Mouse (Mus musculus) heart, embryonic 13.5 days (tissue): Measurements from ENCODE around the gene Nampt. TPM values are rescaled to one million over a fixed set of nuclear protein-coding genes. Genes with fewer than 3 reads are reported as not detected.
"Not testable (repeated sequence)": the region's sequence is repeated elsewhere in the genome, so short reads cannot be mapped to it uniquely, and the experiment has no call there.

Experiments used
- ATAC-seq: fragments of 200-750 bp; cut with Nextera tagmentation; 2 replicates; pipeline ENCODE4 v1.8.0; 2017; ENCODE audit warnings: moderate TSS enrichment; ENCODE audit not compliant: insufficient number of reproducible peaks, low FRiP score, low TSS enrichment; ENCODE audit errors: extremely low read depth
- H3K27ac ChIP-seq: fragments of 300-500 bp; sonication (generic); replicated peaks from 2 replicates; pipeline ENCODE4 v1.5.1; 2015; ENCODE audit warnings: moderate library complexity, mild to moderate bottlenecking, inconsistent platforms
- H3K27me3 ChIP-seq: fragments of 300-500 bp; sonication (generic); replicated peaks from 2 replicates; pipeline ENCODE4 v1.6.1; 2015; ENCODE audit warnings: mild to moderate bottlenecking, inconsistent platforms
- H3K36me3 ChIP-seq: fragments of 300-500 bp; sonication (generic); 2 replicates; pipeline ENCODE4 v1.6.1; 2015; ENCODE audit warnings: mild to moderate bottlenecking, inconsistent platforms
- H3K4me1 ChIP-seq: fragments of 300-500 bp; sonication (generic); 2 replicates; pipeline ENCODE4 v1.6.1; 2015; ENCODE audit warnings: inconsistent platforms
- H3K4me2 ChIP-seq: fragments of 300-500 bp; sonication (generic); 2 replicates; pipeline ENCODE4 v1.6.1; 2015; ENCODE audit warnings: inconsistent platforms, mild to moderate bottlenecking, moderate library complexity
- H3K4me3 ChIP-seq: fragments of 300-500 bp; sonication (generic); 2 replicates; pipeline ENCODE4 v1.5.1; 2015; ENCODE audit warnings: moderate library complexity, mild to moderate bottlenecking, inconsistent platforms
- H3K9ac ChIP-seq: fragments of 300-500 bp; sonication (generic); 2 replicates; pipeline ENCODE4 v1.6.1; 2015; ENCODE audit warnings: inconsistent platforms, mild to moderate bottlenecking, moderate library complexity
- H3K9me3 ChIP-seq: fragments of 300-500 bp; sonication (generic); 2 replicates; pipeline ENCODE4 v1.6.1; 2016; ENCODE audit warnings: inconsistent platforms
- WGBS: fragments of 180-500 bp; shearing (Covaris S2); methylation state at CpG from one replicate; pipeline ENCODE4 v1.1.7; 2015; ENCODE audit warnings: mixed read lengths; 5-methylcytosine and 5-hydroxymethylcytosine counted together
- polyA plus RNA-seq: library from polyadenylated mRNA; unstranded; fragments of >200 nt; fragmentation: Nextera tagmentation; extraction: Ambion mirVana; gene quantifications from 2 replicates; pipeline ENCODE4 v1.2.1, GENCODE M21; 2015

Nampt gene
- polyA plus RNA-seq, 1 experiment from 2014 or later: 15.2 TPM

GRCm38 (mm10) chr12:32885041-32885440 lies 65.7 kb downstream of the Nampt start:
- ATAC-seq: no peak
- no peak overlapping the region for H3K27ac ChIP-seq
- no peak overlapping the region for H3K9ac ChIP-seq
- WGBS: 26% methylated on average over 2 of the region's 2 CpGs
- H3K4me3 ChIP-seq: no peak overlapping the region
- no peak overlapping the region for H3K4me2 ChIP-seq
- no peaks in the 10 kb centered on the region for H3K9me3 ChIP-seq
- no peaks in the 10 kb centered on the region for H3K36me3 ChIP-seq
- peaks cover 13% of the 10 kb centered on the region for H3K4me1 ChIP-seq
- no peaks in the 10 kb centered on the region for H3K27me3 ChIP-seq

DNA sequence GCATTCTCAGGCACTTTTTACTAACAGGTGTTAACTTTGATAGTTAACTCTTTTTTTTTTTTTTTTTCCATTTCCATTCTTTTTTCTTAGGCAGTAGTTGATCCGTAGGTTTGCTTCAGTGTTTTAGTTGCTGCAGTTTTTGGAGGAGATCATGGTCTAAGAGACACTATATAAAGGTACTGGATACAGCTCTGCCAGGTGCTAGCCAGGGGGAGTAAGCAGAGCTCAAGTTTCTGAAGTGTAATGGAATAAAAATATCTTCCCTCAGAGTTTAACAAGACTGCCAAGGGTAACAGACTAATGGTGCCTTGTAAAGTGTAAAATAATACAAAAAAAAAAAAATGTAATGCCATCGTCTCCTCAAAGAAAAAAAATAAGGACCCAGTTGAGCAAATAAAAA lies 67.0 kb downstream of the Nampt start:
- no peaks in the 10 kb centered on the region for H3K27me3 ChIP-seq
- no peaks in the 10 kb centered on the region for H3K36me3 ChIP-seq
- no peak for ATAC-seq
- WGBS: 86% methylated on average over 2 of the region's 2 CpGs
- peaks cover 13% of the 10 kb centered on the region for H3K4me1 ChIP-seq
- H3K9ac ChIP-seq: no peak overlapping the region
- no peak overlapping the region for H3K27ac ChIP-seq
- no peak overlapping the region for H3K4me3 ChIP-seq
- no peaks in the 10 kb centered on the region for H3K9me3 ChIP-seq
- H3K4me2 ChIP-seq: no peak overlapping the region

DNA sequence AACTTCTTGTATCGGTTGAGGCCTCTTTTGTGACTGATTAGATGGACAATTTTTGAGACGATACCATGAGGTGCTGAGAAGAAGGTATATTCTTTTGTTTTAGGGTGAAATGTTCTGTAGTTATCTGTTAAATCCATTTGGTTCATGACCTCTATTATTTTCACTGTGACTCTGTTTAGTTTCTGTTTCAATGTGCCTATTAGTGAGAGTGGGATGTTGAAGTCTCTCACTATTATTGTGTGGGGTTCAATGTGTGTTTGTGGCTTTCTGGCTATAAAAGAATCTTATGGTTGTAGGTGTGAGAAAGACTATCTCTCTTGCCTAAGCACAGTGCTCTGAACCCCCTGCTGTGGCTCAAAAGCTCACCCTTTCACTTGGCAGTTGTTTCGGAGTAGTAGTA lies 68.9 kb downstream of the Nampt start:
- no peak overlapping the region for H3K27ac ChIP-seq
- H3K9me3 ChIP-seq: no peaks in the 10 kb centered on the region
- H3K27me3 ChIP-seq: no peaks in the 10 kb centered on the region
- no peak overlapping the region for H3K4me2 ChIP-seq
- 88% methylated on average over 3 of the region's 3 CpGs for WGBS
- no peaks in the 10 kb centered on the region for H3K36me3 ChIP-seq
- ATAC-seq: no peak
- H3K4me3 ChIP-seq: no peak overlapping the region
- H3K4me1 ChIP-seq: peaks cover 14% of the 10 kb centered on the region
- no peak overlapping the region for H3K9ac ChIP-seq

DNA sequence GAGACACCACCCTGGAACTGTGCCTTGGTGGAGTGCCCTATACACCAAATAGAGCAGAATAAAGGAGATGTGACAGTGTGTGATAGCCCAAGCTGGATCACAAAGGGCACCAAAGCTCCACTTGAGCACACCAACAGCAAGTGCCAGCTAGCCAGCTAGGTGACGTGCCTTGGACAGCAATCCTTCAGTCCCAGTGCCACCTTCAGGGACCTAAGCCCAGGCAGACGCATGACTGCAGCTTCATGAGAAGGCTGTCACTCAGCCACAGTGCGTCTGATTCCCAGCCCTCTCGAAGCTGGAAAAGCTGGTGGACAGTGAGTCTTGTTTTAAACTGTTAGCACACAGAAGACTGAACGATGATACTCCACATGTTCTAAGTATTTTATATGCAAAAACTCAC lies 70.5 kb downstream of the Nampt start:
- Histone ChIP-seq H3K27ac (no peak overlapping the region), H3K4me1 (peaks cover 10% of the 10 kb centered on the region), H3K4me2 (no peak overlapping the region), H3K9ac (no peak overlapping the region), H3K27me3 (no peaks in the 10 kb centered on the region), H3K4me3 (no peak overlapping the region), H3K36me3 (no peaks in the 10 kb centered on the region), H3K9me3 (no peaks in the 10 kb centered on the region)
- WGBS: 65% methylated on average over 5 of the region's 5 CpGs
- no peak for ATAC-seq

GRCm38 (mm10) chr12:32890455-32890854 lies 71.1 kb downstream of the Nampt start:
- H3K9me3 ChIP-seq: no peaks in the 10 kb centered on the region
- H3K4me2 ChIP-seq: no peak overlapping the region
- H3K27me3 ChIP-seq: peaks cover 3% of the 10 kb centered on the region
- no peak for ATAC-seq
- 57% methylated on average over 4 of the region's 4 CpGs for WGBS
- H3K36me3 ChIP-seq: no peaks in the 10 kb centered on the region
- no peak overlapping the region for H3K9ac ChIP-seq
- peaks cover 5% of the 10 kb centered on the region; the same call in 1 of the 2 replicates for H3K4me1 ChIP-seq
- no peak overlapping the region for H3K27ac ChIP-seq
- no peak overlapping the region for H3K4me3 ChIP-seq

GRCm38 (mm10) chr12:32891271-32891670 lies 71.9 kb downstream of the Nampt start:
- not testable (repeated sequence) for H3K4me2 ChIP-seq, H3K4me3 ChIP-seq, H3K4me1 ChIP-seq, ATAC-seq, H3K36me3 ChIP-seq, H3K27ac ChIP-seq, H3K9ac ChIP-seq, H3K9me3 ChIP-seq
- WGBS: 85% methylated on average over 13 of the region's 13 CpGs
- peaks cover 11% of the 10 kb centered on the region for H3K27me3 ChIP-seq

DNA sequence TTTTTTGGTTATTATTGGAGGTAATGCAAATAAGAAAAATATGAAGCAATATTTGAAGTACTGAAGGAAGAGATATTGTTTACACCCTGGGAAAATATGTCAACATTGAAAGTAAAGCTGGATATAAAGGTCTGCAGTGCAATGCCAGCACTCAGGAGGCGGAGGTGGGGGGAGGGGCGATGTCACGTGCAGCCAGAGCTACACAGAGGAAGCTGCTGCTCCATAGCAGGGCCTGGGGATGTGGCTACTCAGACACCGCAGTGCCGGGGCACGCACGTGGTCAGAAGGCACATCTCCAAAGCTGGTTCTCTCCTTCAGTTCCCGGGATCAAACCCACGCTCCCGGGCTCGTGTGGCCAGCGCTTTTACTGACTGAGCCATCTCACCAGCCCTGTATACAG lies 73.9 kb downstream of the Nampt start:
- WGBS: 40% methylated on average over 12 of the region's 12 CpGs
- no peaks in the 10 kb centered on the region for H3K9me3 ChIP-seq
- H3K36me3 ChIP-seq: no peaks in the 10 kb centered on the region
- H3K4me1 ChIP-seq: 0 out of 2 replicates have a peak, but pooled peaks cover 5% of the 10 kb centered on the region
- no peak overlapping the region for H3K4me3 ChIP-seq
- H3K27me3 ChIP-seq: peaks cover 19% of the 10 kb centered on the region
- no peak overlapping the region for H3K9ac ChIP-seq
- H3K4me2 ChIP-seq: no peak overlapping the region
- no peak overlapping the region for H3K27ac ChIP-seq
- no peak for ATAC-seq

DNA sequence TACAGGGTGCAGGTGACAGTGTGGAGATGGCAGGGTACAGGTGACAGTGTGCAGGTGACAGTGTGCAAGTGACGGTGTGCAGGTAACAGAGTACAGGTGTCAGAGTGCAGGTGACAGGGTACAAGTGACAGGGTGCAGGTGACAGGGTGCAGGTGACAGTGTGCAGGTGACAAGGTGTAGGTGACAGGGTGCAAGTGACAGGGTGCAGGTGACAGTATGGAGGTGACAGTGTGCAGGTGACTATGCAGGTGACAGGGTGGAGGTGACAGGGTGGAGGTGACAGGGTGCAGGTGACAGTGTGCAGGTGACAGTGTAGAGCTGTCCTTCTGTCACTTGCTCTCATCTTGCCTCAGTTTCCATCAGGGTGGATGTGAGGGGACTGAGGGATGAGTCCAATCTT lies 76.5 kb downstream of the Nampt start:
- no peak for ATAC-seq
- 93% methylated on average over 1 of the region's 1 CpGs for WGBS
- no peak overlapping the region for H3K9ac ChIP-seq
- no peaks in the 10 kb centered on the region for H3K9me3 ChIP-seq
- H3K4me1 ChIP-seq: 0 out of 2 replicates have a peak, but pooled peaks cover 5% of the 10 kb centered on the region
- no peaks in the 10 kb centered on the region for H3K36me3 ChIP-seq
- peaks cover 22% of the 10 kb centered on the region for H3K27me3 ChIP-seq
- H3K4me2 ChIP-seq: no peak overlapping the region
- no peak overlapping the region for H3K4me3 ChIP-seq
- H3K27ac ChIP-seq: no peak overlapping the region

GRCm38 (mm10) chr12:32896496-32896895 lies 77.2 kb downstream of the Nampt start:
- 0 out of 2 replicates have a peak, but pooled peaks cover 5% of the 10 kb centered on the region for H3K4me1 ChIP-seq
- WGBS: 41% methylated on average over 7 of the region's 7 CpGs

DNA sequence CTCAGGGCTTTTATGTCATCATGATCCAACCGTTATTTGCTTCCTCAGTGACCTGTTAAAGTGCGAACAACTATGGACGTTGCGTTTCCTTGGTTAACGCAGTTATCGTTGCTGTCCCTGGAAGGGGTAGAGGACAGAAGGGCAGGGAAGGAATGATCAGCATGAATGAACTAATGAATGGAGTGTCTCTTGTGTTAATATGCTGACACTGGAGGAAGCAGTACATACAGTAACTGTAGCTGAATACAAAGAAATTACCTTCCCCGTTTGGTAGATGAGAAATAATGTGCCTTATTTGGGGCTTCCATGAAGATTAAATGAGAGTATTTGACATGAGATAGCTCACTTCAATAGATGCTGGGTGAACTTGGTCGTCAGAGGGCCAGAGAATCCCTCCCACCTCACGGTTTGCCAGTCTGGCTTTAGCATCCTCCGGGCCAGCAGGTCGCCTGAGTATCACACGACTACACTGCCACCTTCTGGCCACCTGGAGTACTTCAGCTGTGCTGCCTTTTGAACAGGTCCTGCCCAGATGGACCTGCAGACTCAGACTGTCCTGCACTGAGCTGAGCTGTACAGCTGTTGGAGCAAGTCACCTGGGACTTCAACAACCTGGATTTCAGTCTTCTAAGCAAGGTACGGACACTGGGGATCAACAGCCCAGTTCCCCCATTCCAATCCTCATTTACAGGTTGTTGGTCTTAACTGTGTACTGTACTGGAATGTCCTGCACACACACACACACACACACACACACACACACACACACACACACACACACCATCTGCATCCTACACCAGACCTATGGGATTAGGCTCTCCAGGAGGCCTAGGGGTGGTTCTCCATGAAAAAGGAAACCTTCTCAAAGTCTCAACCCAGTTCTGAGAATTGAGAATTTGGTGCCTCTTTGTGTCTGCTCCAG lies 78.1 kb downstream of the Nampt start:
- ATAC-seq: peak; percentile 42; the same call in 1 of the 2 replicates
- H3K9ac ChIP-seq: no peak overlapping the region
- H3K4me1 ChIP-seq: 0 out of 2 replicates have a peak, but pooled peaks cover 5% of the 10 kb centered on the region
- H3K4me2 ChIP-seq: no peak overlapping the region
- H3K36me3 ChIP-seq: no peaks in the 10 kb centered on the region
- H3K27ac ChIP-seq: no peak overlapping the region
- no peak overlapping the region for H3K4me3 ChIP-seq
- 48% methylated on average over 13 of the region's 13 CpGs for WGBS
- peaks cover 22% of the 10 kb centered on the region for H3K27me3 ChIP-seq
- H3K9me3 ChIP-seq: no peaks in the 10 kb centered on the region

More at GRCm38 (mm10) chr12:32896496-32896895, 77.2 kb downstream of the Nampt start:
- no peak overlapping the region for H3K27ac ChIP-seq
- H3K36me3 ChIP-seq: no peaks in the 10 kb centered on the region
- no peak overlapping the region for H3K4me2 ChIP-seq
- no peak overlapping the region for H3K9ac ChIP-seq
- H3K9me3 ChIP-seq: no peaks in the 10 kb centered on the region
- H3K27me3 ChIP-seq: peaks cover 22% of the 10 kb centered on the region
- no peak overlapping the region for H3K4me3 ChIP-seq
- no peak for ATAC-seq

GRCm38 (mm10) chr12:32901005-32901404 lies 81.7 kb downstream of the Nampt start:
- Histone ChIP-seq H3K27me3 (peaks cover 13% of the 10 kb centered on the region), H3K9ac (no peak overlapping the region), H3K4me3 (no peak overlapping the region), H3K9me3 (no peaks in the 10 kb centered on the region), H3K27ac (no peak overlapping the region), H3K4me2 (no peak overlapping the region), H3K36me3 (no peaks in the 10 kb centered on the region), H3K4me1 (no peaks in the 10 kb centered on the region)
- 77% methylated on average over 3 of the region's 3 CpGs for WGBS
- no peak for ATAC-seq
